Mouse (Mus musculus): ENCODE data around the gene Ntmt1. TPM values are rescaled to one million over a fixed set of nuclear protein-coding genes. Genes with fewer than 3 reads are reported as not detected.

Ntmt1 gene
- polyA plus RNA-seq, 1 experiment from 2014 or later: 110 TPM

DNA sequence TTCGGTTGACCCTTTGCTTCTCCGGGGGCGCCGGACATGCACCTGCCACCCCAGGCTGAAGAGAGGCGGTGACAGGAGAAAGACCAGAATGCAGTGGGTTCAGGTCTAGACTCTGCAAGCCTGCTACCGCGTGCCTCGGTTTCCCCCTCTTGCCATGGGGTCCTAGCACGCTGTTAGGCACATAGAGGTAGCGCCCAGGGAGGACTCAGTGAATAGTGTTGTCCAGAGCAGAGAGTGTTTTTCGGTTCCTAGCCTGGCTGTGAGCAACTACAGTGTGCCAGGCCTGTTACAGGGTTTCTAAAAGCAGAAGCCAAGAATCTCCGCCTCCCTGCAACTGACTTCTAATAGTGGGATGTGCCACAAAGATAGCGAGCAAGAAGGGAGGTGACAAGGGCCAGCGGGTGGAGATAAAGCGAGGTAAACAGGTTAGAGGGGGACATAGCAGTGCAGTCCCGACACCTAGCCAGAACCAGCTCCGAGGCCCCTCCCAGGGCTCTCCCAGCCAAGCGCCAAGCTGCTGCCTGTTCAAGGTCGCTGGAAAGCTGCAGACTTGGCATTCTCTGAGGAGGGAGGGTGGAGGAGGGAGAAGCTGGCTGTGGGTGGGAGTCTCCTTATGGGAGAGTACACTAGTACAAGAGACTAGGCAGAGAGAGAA is 35.7 kb upstream of the Ntmt1 start:
- Histone ChIP-seq H3K27ac (replicated peaks) (peak overlapping the region; percentile 84), H3K9ac (peak overlapping the region; percentile 63), H3K4me1 (replicated peaks) (peaks cover 34% of the 10 kb centered on the region), H3K9me3 (no peaks in the 10 kb centered on the region), H3K4me3 (peak overlapping the region; percentile 44), H3K27me3 (no peaks in the 10 kb centered on the region), H3K36me3 (no peaks in the 10 kb centered on the region), H3K4me2 (peak overlapping the region; percentile 95)
- 8% methylated on average over 19 of the region's 19 CpGs for WGBS
- peak; percentile 62 for ATAC-seq (ENCODE audit: low FRiP score, low read depth)

DNA sequence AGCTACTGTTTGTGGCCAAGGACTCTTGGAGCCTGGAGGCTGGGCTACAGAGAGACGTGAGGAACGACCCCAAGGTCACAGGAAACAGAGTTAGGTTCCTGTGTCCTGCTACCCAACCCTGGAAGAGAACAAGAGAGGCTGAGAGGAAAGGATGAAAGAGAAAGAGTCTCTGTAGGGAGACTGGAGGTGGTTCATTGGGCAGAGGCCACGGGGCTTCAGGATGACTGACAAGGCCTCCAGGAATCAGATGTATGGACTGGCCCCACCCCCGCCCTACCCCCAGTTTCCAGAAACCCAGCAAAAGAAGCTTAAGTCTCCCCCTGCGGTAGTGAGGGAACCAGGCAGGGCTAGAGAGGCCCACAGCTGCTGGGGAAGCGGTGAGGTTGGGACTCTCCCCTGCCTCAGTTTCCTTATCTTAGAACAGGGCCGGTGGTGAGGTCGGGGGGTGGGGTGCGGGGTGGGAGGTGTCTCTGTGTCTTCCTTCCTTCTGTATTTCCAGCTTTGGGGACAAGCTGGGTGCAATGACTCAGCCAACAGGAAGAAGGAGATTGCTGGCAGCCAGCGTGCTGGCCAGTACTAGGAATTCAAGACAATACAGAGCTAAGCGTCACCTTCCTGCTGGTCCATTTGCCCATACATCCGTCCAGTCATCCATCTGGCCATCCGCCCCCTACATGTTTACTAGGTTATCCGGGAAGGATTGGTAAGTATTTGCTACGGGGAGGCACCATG is 34.9 kb upstream of the Ntmt1 start:
- no peaks in the 10 kb centered on the region for H3K9me3 ChIP-seq
- peak overlapping the region; percentile 84 for H3K27ac ChIP-seq (replicated peaks)
- H3K27me3 ChIP-seq: no peaks in the 10 kb centered on the region
- H3K4me3 ChIP-seq: no peak overlapping the region
- 43% methylated on average over 15 of the region's 15 CpGs for WGBS
- H3K4me2 ChIP-seq: no peak overlapping the region
- peaks cover 31% of the 10 kb centered on the region for H3K4me1 ChIP-seq (replicated peaks)
- no peak overlapping the region for H3K9ac ChIP-seq
- no peak for ATAC-seq (ENCODE audit: low FRiP score, low read depth)
- H3K36me3 ChIP-seq: no peaks in the 10 kb centered on the region

DNA sequence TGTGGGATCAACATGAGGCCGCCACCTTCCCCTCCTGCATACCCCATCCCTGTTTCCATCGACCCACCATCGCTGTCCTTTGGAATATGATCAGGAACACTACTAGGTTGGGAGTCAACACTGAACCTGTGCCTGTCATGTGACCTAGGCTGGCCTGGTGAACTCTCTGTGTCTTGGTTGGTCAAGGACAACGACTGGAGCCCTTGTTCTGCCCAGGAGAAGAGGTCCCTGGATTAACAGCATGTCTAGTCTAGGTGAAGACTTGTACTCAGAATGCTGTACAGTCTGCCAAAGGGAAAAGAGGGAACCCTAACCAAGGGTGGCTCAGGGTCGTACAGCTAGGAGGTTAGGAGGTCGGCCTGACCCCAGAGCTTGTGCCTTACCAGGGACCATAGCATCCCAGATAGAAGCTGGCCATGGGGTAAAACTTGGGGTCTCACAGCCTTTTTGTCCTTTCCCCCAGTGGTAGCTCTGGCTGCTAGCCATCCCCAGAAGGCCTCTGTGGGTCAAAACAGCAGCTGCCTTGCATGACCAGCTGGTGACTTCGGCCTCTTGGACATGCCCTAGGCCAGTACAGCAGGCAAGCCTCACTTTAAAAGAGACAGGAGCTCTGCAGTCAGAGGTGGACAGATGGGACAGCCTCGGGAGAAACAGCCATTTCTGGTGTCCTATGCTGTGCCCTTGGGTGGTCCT is 34.2 kb upstream of the Ntmt1 start:
- no peaks in the 10 kb centered on the region for H3K27me3 ChIP-seq
- peak overlapping the region; percentile 84 for H3K27ac ChIP-seq (replicated peaks)
- no peaks in the 10 kb centered on the region for H3K36me3 ChIP-seq
- no peak for ATAC-seq (ENCODE audit: low FRiP score, low read depth)
- no peak overlapping the region for H3K4me3 ChIP-seq
- H3K4me1 ChIP-seq (replicated peaks): peaks cover 29% of the 10 kb centered on the region
- H3K9me3 ChIP-seq: no peaks in the 10 kb centered on the region
- no peak overlapping the region for H3K9ac ChIP-seq
- H3K4me2 ChIP-seq: no peak overlapping the region
- 81% methylated on average over 8 of the region's 8 CpGs for WGBS

DNA sequence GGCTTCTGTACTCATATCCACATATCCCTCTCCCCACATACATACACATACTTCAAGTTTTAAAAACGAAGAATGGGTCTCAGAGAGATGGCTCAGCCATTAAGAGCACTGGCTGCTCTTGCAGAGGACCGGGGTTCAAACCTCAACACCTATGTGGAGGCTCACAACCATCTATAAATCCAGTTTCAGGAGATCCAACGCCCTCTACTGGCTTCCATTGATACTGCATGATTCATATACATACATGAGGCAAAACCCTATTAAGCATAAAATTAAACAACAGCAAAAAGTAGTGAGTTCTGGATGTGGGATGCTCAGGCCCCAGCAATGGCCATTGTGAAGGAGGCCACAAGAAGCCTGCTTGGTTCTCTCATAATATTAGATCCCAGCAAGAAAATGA is 31.7 kb upstream of the Ntmt1 start:
- peaks cover 28% of the 10 kb centered on the region for H3K4me1 ChIP-seq (replicated peaks)
- no peak overlapping the region for H3K27ac ChIP-seq (replicated peaks)
- no peak overlapping the region for H3K9ac ChIP-seq
- H3K9me3 ChIP-seq: no peaks in the 10 kb centered on the region
- no peaks in the 10 kb centered on the region for H3K36me3 ChIP-seq
- H3K4me2 ChIP-seq: no peak overlapping the region
- no peaks in the 10 kb centered on the region for H3K27me3 ChIP-seq
- ATAC-seq (ENCODE audit: low FRiP score, low read depth): no peak
- 52% methylated on average over 3 of the region's 3 CpGs for WGBS
- no peak overlapping the region for H3K4me3 ChIP-seq

DNA sequence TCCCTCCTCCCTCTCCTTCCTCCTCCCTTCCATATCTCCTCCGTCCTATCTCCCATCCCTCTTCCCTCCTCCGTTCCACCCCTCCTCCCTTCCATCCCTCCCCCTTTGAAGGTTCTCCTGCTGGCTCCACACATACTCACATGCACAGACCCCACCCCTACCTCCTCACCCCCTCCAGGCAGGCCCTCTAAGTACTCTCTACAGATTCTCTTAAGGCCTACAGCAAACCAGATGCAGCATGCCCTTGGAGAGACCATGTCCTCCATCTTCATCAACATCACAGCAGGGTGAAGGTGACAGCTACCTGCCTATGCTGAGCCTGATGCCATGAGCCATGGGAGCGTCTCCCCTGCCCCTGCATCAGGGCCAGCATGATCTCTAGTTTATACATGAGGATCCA is 30.4 kb upstream of the Ntmt1 start:
- no peaks in the 10 kb centered on the region for H3K9me3 ChIP-seq
- H3K4me2 ChIP-seq: no peak overlapping the region
- H3K4me3 ChIP-seq: no peak overlapping the region
- ATAC-seq (ENCODE audit: low FRiP score, low read depth): no peak
- H3K9ac ChIP-seq: no peak overlapping the region
- 86% methylated on average over 3 of the region's 3 CpGs for WGBS
- H3K27ac ChIP-seq (replicated peaks): no peak overlapping the region
- H3K4me1 ChIP-seq (replicated peaks): peaks cover 15% of the 10 kb centered on the region
- no peaks in the 10 kb centered on the region for H3K27me3 ChIP-seq
- H3K36me3 ChIP-seq: no peaks in the 10 kb centered on the region

DNA sequence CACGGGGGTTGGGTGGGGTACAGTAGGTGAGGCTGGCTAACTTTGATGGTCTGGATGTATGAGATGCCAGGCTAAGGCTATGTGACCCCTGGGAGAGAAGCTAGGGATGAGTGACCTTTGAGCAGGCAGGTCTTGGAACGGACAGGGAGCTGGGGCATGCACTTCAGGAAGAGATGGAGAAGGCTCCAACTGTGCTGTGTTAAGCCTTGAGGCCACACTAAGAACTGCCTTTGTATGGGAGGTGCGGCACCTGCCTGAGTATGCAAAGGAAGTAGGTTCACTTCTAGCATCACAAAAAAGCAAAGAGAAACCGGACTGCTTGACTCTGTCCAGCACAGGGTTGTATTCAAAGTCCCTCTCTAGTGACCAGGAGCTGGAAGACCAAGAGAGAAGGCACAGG is 29.4 kb upstream of the Ntmt1 start:
- no peaks in the 10 kb centered on the region for H3K36me3 ChIP-seq
- no peak for ATAC-seq (ENCODE audit: low FRiP score, low read depth)
- H3K9ac ChIP-seq: no peak overlapping the region
- no peaks in the 10 kb centered on the region for H3K27me3 ChIP-seq
- no peak overlapping the region for H3K27ac ChIP-seq (replicated peaks)
- H3K4me1 ChIP-seq (replicated peaks): peaks cover 9% of the 10 kb centered on the region
- WGBS: 67% methylated on average over 4 of the region's 4 CpGs
- no peak overlapping the region for H3K4me3 ChIP-seq
- no peak overlapping the region for H3K4me2 ChIP-seq
- no peaks in the 10 kb centered on the region for H3K9me3 ChIP-seq

DNA sequence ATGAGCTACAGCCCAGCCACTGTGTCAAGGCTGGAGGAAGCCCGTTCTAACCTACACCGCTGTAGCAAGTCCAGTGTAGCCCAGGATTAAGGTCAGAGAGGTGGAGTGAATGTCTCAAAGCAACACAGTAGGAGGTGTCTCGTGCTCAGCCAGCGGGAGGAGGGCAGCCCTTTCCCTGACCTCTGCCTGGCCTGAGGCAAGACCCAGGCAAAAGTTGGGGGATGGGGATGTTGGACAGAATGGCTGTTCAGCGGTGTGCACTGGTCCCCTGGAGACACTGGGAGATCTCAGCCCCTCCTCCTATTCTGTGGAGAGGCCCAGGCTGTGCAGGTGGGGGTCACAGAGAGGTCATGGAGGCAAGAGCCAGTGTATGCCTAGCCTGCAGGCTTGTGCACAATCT is 28.4 kb upstream of the Ntmt1 start:
- Histone ChIP-seq H3K27ac (replicated peaks) (no peak overlapping the region), H3K36me3 (no peaks in the 10 kb centered on the region), H3K9ac (no peak overlapping the region), H3K9me3 (no peaks in the 10 kb centered on the region), H3K4me2 (no peak overlapping the region), H3K27me3 (no peaks in the 10 kb centered on the region), H3K4me3 (no peak overlapping the region), H3K4me1 (replicated peaks) (peaks cover 14% of the 10 kb centered on the region)
- no peak for ATAC-seq (ENCODE audit: low FRiP score, low read depth)
- WGBS: 5% methylated on average over 5 of the region's 5 CpGs

DNA sequence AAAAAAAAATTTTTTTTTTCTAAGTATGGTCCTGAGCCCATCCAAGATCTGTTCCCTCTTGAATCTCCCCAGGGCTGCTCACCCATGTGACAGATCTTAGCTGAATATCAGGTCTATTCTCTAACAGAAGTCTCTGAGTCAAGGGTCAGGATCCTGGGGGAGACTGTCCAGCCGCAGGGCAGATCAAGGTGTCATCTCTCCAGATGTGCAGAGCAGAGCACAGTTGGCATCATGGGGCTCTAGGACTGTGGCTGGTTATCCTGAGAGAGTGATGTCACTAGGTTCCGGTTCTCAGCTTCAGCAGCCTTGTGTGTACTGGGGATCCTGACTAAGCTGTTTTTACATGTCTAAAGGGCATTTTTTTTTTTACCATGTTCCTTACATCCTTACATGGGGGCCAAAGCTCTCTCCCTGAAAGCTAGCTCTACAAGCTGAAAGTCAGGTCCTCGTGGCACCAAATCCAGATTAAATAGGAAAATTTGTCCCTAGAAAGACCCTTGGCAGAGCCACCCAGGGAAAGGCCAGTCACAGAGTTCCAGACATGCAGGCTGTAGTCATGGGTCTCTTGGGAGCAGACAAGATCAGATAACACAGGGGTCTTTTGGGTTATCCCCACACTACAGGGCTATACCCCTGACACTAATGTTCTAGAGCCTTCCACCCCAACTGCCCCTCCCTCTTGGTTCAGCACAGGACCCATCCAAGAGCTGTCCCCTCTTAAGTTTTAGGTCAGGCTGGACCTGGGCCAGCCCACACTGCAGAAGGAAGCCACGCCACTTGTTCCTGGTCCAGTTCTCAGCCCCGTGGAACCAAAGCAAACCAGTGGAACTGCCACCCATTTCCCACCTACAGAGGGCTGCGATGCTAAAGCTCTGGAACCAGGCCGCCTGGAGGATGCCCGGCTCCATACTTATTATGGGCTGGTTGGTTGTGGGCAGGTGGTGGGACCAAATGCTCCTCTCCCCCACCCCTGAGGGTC is 25.0 kb upstream of the Ntmt1 start:
- Histone ChIP-seq H3K9me3 (no peaks in the 10 kb centered on the region), H3K27me3 (no peaks in the 10 kb centered on the region), H3K36me3 (no peaks in the 10 kb centered on the region), H3K4me3 (peak overlapping the region; percentile 22; the same call in 1 of the 2 replicates), H3K9ac (peak overlapping the region; percentile 33; the same call in 1 of the 2 replicates), H3K27ac (replicated peaks) (peak overlapping the region; percentile 57), H3K4me1 (replicated peaks) (peaks cover 25% of the 10 kb centered on the region), H3K4me2 (peak overlapping the region; percentile 62)
- ATAC-seq (ENCODE audit: low FRiP score, low read depth): peak; percentile 9; the same call in 1 of the 2 replicates
- 78% methylated on average over 8 of the region's 8 CpGs for WGBS

DNA sequence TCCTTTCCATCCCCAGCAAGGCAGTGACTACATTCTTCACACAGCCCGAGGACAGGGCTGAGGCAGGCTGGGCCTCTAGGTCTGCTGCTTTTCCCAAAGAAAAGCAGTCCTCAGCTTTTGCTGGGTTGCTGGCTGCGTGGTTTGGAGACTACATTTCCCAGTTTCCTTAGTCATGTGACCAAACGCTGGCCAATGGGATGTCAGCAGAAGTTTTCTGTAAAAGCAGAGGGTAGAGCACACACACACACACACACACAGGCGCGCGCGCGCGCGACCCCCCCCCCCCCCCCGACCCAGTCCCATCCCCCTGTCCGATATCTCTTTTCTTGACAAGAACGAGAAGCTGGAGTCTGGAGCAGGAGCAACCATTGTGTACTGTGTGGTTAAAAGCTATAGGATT is 24.3 kb upstream of the Ntmt1 start:
- Histone ChIP-seq H3K9ac (peak overlapping the region; percentile 33; the same call in 1 of the 2 replicates), H3K4me1 (replicated peaks) (peaks cover 25% of the 10 kb centered on the region), H3K4me3 (peak overlapping the region; percentile 22)

DNA sequence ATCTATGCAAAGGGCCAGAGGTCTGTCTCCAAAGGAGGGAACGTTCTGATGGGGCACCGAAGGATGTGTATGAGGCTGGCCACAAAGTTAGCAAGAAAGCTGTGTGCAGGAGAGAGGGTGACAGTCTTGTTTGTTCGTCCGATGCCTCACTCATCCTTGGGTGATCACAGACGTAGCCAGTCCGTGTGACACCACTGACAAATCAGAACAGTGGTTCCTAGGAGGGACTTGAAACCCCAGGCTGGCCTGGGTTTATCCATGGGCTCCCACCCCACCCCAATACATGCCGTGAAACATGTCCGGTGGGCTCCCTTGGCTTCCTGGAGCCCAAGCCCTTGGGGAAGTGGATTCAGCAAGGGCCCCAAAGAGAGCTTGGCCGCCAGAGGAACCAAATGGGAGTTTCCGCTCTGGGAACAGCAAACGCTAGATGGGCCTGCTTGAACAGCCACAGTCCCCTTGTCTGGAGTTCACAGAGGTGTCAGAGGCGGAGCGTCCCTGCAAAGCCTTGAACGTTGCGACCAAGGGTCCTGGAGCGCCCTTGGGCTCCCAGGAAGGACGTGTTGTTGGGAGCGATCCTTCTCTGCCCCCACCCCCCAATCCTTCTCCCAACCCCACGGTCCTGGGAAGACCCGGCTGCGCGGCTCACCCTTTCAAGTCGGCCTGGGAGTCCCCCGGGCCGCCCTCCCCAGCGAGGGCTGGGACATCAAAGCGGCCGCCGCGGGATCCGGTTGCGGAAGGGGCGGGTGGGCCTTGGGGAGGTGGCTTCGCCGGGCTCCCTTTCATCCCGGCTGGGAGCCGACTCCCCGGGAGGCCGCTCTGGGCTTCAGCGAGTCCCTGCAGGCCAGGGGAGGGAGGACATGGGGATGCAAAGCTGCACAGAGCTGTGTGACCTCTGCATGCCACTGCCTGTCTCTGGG is 23.3 kb upstream of the Ntmt1 start:
- ATAC-seq (ENCODE audit: low FRiP score, low read depth): 0 out of 2 replicates have a peak, but pooled peaks have one; percentile 20
- Histone ChIP-seq H3K9ac (0 out of 2 replicates have a peak overlapping the region, but pooled peaks have one; percentile 9), H3K36me3 (no peaks in the 10 kb centered on the region), H3K27me3 (no peaks in the 10 kb centered on the region), H3K4me1 (replicated peaks) (peaks cover 25% of the 10 kb centered on the region), H3K4me3 (no peak overlapping the region), H3K27ac (replicated peaks) (peak overlapping the region; percentile 36; the same call in 1 of the 2 replicates), H3K4me2 (peak overlapping the region; percentile 62), H3K9me3 (no peaks in the 10 kb centered on the region)
- WGBS: 12% methylated on average over 38 of the region's 40 CpGs

More for the DNA sequence above, 24.3 kb upstream of the Ntmt1 start:
- WGBS: 0% methylated on average over 6 of the region's 13 CpGs
- Histone ChIP-seq H3K4me2 (peak overlapping the region; percentile 62), H3K27ac (replicated peaks) (peak overlapping the region; percentile 57), H3K36me3 (no peaks in the 10 kb centered on the region), H3K9me3 (no peaks in the 10 kb centered on the region), H3K27me3 (no peaks in the 10 kb centered on the region)
- ATAC-seq (ENCODE audit: low FRiP score, low read depth): peak; percentile 57

Data from hindbrain, embryonic 15.5 days (tissue).